Mouse (Mus musculus): Measurements from ENCODE around the gene Pdzd9. TPM values are rescaled to one million over a fixed set of nuclear protein-coding genes. Genes with fewer than 3 reads are reported as not detected.
A peak's percentile ranks its signal among the peaks of the same experiment; 100 is the strongest.

Pdzd9 gene
- polyA plus RNA-seq, 1 experiment from 2014 or later: 0.51 TPM

DNA sequence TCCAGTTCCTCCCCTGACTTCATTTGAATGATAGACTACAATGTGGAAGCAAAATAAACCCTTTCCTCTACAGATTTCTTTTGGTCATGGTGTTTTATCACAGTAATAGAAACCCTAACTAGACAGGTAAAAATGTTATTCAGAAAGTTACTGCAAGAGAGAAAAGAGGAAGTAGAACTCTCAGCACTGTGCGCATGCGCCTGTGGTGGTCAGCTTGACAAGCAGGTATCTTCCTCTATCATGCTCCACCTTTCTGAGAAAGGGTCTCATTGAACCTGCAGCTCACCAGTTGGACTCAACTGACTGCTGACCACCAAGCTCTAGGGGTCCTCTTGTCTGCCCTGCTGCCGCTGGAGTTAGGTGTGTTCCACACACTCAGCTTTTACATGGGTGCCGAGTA, 8.1 kb downstream of the Pdzd9 start:
- H3K9me3 ChIP-seq (ENCODE audit: low read length): no peaks in the 10 kb centered on the region
- 97% methylated on average over 4 of the region's 4 CpGs for WGBS
- H3K4me2 ChIP-seq (replicated peaks; ENCODE audit: low read depth, low read length): no peak overlapping the region
- H3K36me3 ChIP-seq (ENCODE audit: insufficient read depth, low read length): peaks cover 28% of the 10 kb centered on the region
- no peak for ATAC-seq (ENCODE audit: low FRiP score, low TSS enrichment)
- no peaks in the 10 kb centered on the region for H3K27me3 ChIP-seq (ENCODE audit: insufficient read depth, low read length)
- no peak overlapping the region for H3K9ac ChIP-seq (replicated peaks; ENCODE audit: low read length)
- no peaks in the 10 kb centered on the region for H3K4me1 ChIP-seq (ENCODE audit: insufficient read depth, low read length)
- H3K27ac ChIP-seq (ENCODE audit: low read length): no peak overlapping the region
- no peak overlapping the region for H3K4me3 ChIP-seq (ENCODE audit: low read length)

DNA sequence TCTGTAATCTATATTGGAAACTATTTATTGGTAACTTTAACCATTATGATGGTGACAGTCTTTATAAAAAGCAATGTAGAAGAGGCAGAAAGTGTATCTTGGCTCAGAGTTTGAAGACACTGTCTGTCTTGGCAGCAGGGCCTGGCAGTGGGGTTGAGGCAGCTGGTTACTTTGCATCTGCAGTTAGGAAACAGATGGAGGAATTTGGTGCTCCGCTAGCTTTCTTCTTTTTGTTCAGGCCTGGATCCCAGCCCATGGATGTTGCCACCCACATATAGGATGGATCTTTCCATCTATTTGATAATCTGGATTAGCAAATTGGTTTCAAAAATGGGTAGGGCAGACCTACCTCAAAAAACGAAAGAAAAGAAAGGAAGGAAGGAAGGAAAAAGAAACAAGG, 22.3 kb downstream of the Pdzd9 start:
- Histone ChIP-seq H3K4me2 (replicated peaks; ENCODE audit: low read depth, low read length) (no peak overlapping the region), H3K4me1 (ENCODE audit: insufficient read depth, low read length) (no peaks in the 10 kb centered on the region), H3K9ac (replicated peaks; ENCODE audit: low read length) (no peak overlapping the region), H3K9me3 (ENCODE audit: low read length) (no peaks in the 10 kb centered on the region), H3K27ac (ENCODE audit: low read length) (no peak overlapping the region), H3K36me3 (ENCODE audit: insufficient read depth, low read length) (peaks cover 70% of the 10 kb centered on the region), H3K4me3 (ENCODE audit: low read length) (no peak overlapping the region), H3K27me3 (ENCODE audit: insufficient read depth, low read length) (no peaks in the 10 kb centered on the region)
- 88% methylated on average over 2 of the region's 2 CpGs for WGBS
- ATAC-seq (ENCODE audit: low FRiP score, low TSS enrichment): no peak

DNA sequence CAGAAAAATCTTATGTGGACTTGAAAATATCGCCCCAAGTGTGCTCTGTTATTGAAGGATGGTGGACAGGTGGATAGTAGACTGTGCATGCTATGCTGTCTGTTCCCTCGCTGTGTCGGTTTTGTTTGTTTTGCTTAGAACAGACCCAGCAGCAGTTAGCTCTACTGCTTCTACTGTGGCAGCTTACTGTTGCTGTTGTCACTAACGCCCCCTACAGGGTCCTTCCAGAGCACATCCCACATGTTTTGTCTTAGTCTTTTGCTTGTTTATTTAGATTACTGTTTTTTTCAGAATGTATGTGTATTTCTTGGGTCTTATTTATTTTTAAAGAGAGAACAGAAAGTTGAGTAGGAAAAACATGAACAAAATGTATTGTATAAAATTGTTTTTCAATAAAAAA, 26.9 kb downstream of the Pdzd9 start:
- Histone ChIP-seq H3K4me1 (ENCODE audit: insufficient read depth, low read length) (no peaks in the 10 kb centered on the region), H3K9ac (replicated peaks; ENCODE audit: low read length) (no peak overlapping the region), H3K4me3 (ENCODE audit: low read length) (no peak overlapping the region), H3K36me3 (ENCODE audit: insufficient read depth, low read length) (peaks cover 64% of the 10 kb centered on the region), H3K27ac (ENCODE audit: low read length) (no peak overlapping the region), H3K9me3 (ENCODE audit: low read length) (no peaks in the 10 kb centered on the region), H3K27me3 (ENCODE audit: insufficient read depth, low read length) (no peaks in the 10 kb centered on the region), H3K4me2 (replicated peaks; ENCODE audit: low read depth, low read length) (no peak overlapping the region)
- 64% methylated on average over 4 of the region's 4 CpGs for WGBS
- ATAC-seq (ENCODE audit: low FRiP score, low TSS enrichment): no peak

DNA sequence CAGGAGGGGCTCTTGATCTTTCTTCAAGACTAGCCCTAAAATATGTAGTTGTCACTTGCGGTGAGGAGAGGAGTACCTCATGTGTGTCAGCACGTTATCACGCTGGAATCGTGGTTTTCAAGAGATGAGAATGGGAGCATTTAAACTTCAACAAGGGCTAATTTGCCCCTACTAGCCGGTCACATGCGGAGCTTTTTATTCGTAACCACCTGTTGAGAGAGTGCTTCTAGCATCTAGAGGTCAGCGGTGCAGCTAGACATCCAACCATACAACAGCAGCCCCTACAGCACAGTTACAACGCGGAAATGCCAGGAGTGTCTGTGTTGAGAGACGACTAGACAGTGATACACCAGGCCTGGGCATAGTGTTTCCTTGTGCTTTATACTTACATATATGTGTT, 34.3 kb downstream of the Pdzd9 start:
- Histone ChIP-seq H3K9me3 (ENCODE audit: low read length) (no peaks in the 10 kb centered on the region), H3K27ac (ENCODE audit: low read length) (peak overlapping the region; percentile 96), H3K4me1 (ENCODE audit: insufficient read depth, low read length) (peaks cover 21% of the 10 kb centered on the region), H3K9ac (replicated peaks; ENCODE audit: low read length) (peak overlapping the region; percentile 96), H3K36me3 (ENCODE audit: insufficient read depth, low read length) (peaks cover 22% of the 10 kb centered on the region), H3K4me2 (replicated peaks; ENCODE audit: low read depth, low read length) (peak overlapping the region; percentile 84), H3K27me3 (ENCODE audit: insufficient read depth, low read length) (no peaks in the 10 kb centered on the region), H3K4me3 (ENCODE audit: low read length) (peak overlapping the region; percentile 95)
- under 1% methylated on average over 11 of the region's 11 CpGs for WGBS
- ATAC-seq (ENCODE audit: low FRiP score, low TSS enrichment): no peak

DNA sequence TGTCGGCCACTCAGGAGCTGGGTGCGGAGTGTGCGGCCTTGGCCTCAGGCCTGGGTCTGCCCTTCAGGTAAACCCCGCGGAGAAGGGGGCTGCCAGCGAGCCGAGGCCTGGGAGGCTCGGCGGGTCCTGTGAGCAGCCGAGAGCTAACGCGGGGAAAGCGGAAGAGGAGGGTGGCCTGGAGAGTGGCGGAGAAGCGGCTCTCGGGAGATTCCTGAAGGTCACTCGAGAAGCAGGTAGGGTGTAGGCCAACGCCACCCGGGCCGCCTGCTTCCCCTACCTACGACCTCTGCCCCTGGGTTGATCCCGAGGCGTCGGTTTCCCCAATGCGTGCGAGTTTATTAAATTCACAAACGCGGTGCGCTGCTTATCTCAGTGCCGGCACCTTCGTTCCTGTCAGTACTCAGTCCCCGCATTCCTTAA, 34.8 kb downstream of the Pdzd9 start:
- no peaks in the 10 kb centered on the region for H3K9me3 ChIP-seq (ENCODE audit: low read length)
- peaks cover 21% of the 10 kb centered on the region for H3K4me1 ChIP-seq (ENCODE audit: insufficient read depth, low read length)
- under 1% methylated on average over 32 of the region's 32 CpGs for WGBS
- peak overlapping the region; percentile 95 for H3K4me3 ChIP-seq (ENCODE audit: low read length)
- H3K4me2 ChIP-seq (replicated peaks; ENCODE audit: low read depth, low read length): peak overlapping the region; percentile 84
- H3K9ac ChIP-seq (replicated peaks; ENCODE audit: low read length): peak overlapping the region; percentile 96
- ATAC-seq (ENCODE audit: low FRiP score, low TSS enrichment): no peak
- peak overlapping the region; percentile 96 for H3K27ac ChIP-seq (ENCODE audit: low read length)
- H3K27me3 ChIP-seq (ENCODE audit: insufficient read depth, low read length): no peaks in the 10 kb centered on the region
- H3K36me3 ChIP-seq (ENCODE audit: insufficient read depth, low read length): peaks cover 20% of the 10 kb centered on the region

- Histone ChIP-seq H3K4me2 (replicated peaks; ENCODE audit: low read depth, low read length) (peak within 1 kb of the TSS; percentile 84), H3K9ac (replicated peaks; ENCODE audit: low read length) (peak within 1 kb of the TSS; percentile 96), H3K36me3 (ENCODE audit: insufficient read depth, low read length) (peaks cover 17% of the 10 kb centered on the region), H3K27ac (ENCODE audit: low read length) (peak within 1 kb of the TSS; percentile 96), H3K9me3 (ENCODE audit: low read length) (no peaks in the 10 kb centered on the region), H3K27me3 (ENCODE audit: insufficient read depth, low read length) (no peaks in the 10 kb centered on the region), H3K4me3 (ENCODE audit: low read length) (peak within 1 kb of the TSS; percentile 95), H3K4me1 (ENCODE audit: insufficient read depth, low read length) (peaks cover 21% of the 10 kb centered on the region)
- ATAC-seq (ENCODE audit: low FRiP score, low TSS enrichment): peak; percentile 99
- WGBS: under 1% methylated on average over 45 of the region's 45 CpGs
Observed at GRCm38 (mm10) chr7:120634711-120635361, 35.3 kb downstream of the Pdzd9 start, which contains the start of gene Uqcrc2. TSS of gene Uqcrc2 (plus strand) at chr7:120635176.

GRCm38 (mm10) chr7:120634301-120634700, 35.8 kb downstream of the Pdzd9 start:
- H3K27ac ChIP-seq (ENCODE audit: low read length): peak overlapping the region; percentile 96
- H3K27me3 ChIP-seq (ENCODE audit: insufficient read depth, low read length): no peaks in the 10 kb centered on the region
- H3K4me2 ChIP-seq (replicated peaks; ENCODE audit: low read depth, low read length): peak overlapping the region; percentile 73
- H3K9me3 ChIP-seq (ENCODE audit: low read length): no peaks in the 10 kb centered on the region
- peak; percentile 49; the same call in 1 of the 2 replicates for ATAC-seq (ENCODE audit: low FRiP score, low TSS enrichment)
- peaks cover 14% of the 10 kb centered on the region for H3K36me3 ChIP-seq (ENCODE audit: insufficient read depth, low read length)
- WGBS: 5% methylated on average over 9 of the region's 9 CpGs
- H3K9ac ChIP-seq (replicated peaks; ENCODE audit: low read length): peak overlapping the region; percentile 96
- peaks cover 21% of the 10 kb centered on the region for H3K4me1 ChIP-seq (ENCODE audit: insufficient read depth, low read length)
- peak overlapping the region; percentile 95 for H3K4me3 ChIP-seq (ENCODE audit: low read length)

DNA sequence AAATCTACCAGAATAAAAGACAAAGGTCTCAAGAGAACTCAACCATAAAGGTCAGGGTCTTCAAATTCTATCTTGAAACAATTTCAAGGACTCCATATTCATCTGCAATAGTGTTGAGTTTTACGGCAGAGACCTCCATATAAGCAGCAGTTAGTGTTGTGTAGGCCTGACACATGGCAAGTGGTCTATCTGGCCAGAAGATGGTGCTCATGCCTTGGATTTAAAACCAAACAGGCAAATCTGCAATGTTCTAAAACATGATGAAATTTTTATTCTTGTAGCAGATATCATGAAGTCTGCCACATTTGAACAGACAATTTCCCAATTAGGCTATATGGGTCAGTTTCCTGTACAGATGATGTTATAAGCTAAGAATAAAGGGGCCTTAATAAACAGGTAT, 37.6 kb downstream of the Pdzd9 start:
- H3K27me3 ChIP-seq (ENCODE audit: insufficient read depth, low read length): no peaks in the 10 kb centered on the region
- H3K36me3 ChIP-seq (ENCODE audit: insufficient read depth, low read length): peaks cover 1% of the 10 kb centered on the region; the same call in 1 of the 2 replicates
- ATAC-seq (ENCODE audit: low FRiP score, low TSS enrichment): no peak
- no peak overlapping the region for H3K4me2 ChIP-seq (replicated peaks; ENCODE audit: low read depth, low read length)
- peaks cover 21% of the 10 kb centered on the region for H3K4me1 ChIP-seq (ENCODE audit: insufficient read depth, low read length)
- H3K9ac ChIP-seq (replicated peaks; ENCODE audit: low read length): no peak overlapping the region
- H3K9me3 ChIP-seq (ENCODE audit: low read length): no peaks in the 10 kb centered on the region
- no peak overlapping the region for H3K4me3 ChIP-seq (ENCODE audit: low read length)
- 52% methylated on average over 1 of the region's 1 CpGs for WGBS
- no peak overlapping the region for H3K27ac ChIP-seq (ENCODE audit: low read length)

DNA sequence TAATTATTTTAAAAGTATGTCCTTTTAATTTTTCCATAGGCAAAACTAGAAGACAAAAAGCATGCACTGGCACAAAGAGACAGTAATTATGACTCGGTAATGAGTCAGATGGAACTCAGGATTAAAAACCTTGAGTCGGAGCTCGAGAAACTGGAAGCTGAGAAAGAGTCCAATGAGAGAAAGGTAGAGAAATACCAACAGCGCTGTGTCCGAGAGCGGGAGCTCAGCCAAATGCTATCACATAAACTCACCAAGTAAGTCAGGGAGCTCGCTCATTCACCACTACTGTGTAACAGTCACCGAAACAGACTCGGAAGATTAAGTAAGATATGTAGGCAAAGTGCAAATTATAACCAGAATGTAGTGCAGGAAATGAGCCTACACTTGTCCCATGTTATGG, 49.3 kb downstream of the Pdzd9 start:
- Histone ChIP-seq H3K4me1 (ENCODE audit: insufficient read depth, low read length) (no peaks in the 10 kb centered on the region), H3K9me3 (ENCODE audit: low read length) (no peaks in the 10 kb centered on the region), H3K27me3 (ENCODE audit: insufficient read depth, low read length) (no peaks in the 10 kb centered on the region), H3K27ac (ENCODE audit: low read length) (no peak overlapping the region), H3K4me3 (ENCODE audit: low read length) (no peak overlapping the region), H3K9ac (replicated peaks; ENCODE audit: low read length) (no peak overlapping the region), H3K4me2 (replicated peaks; ENCODE audit: low read depth, low read length) (no peak overlapping the region), H3K36me3 (ENCODE audit: insufficient read depth, low read length) (no peaks in the 10 kb centered on the region)
- WGBS: 91% methylated on average over 9 of the region's 9 CpGs
- no peak for ATAC-seq (ENCODE audit: low FRiP score, low TSS enrichment)

- H3K4me2 ChIP-seq (replicated peaks; ENCODE audit: low read depth, low read length): no peak overlapping the region
- ATAC-seq (ENCODE audit: low FRiP score, low TSS enrichment): no peak
- H3K27ac ChIP-seq (ENCODE audit: low read length): no peak overlapping the region
- no peaks in the 10 kb centered on the region for H3K4me1 ChIP-seq (ENCODE audit: insufficient read depth, low read length)
- H3K36me3 ChIP-seq (ENCODE audit: insufficient read depth, low read length): no peaks in the 10 kb centered on the region
- H3K9me3 ChIP-seq (ENCODE audit: low read length): no peaks in the 10 kb centered on the region
- H3K4me3 ChIP-seq (ENCODE audit: low read length): no peak overlapping the region
- no peak overlapping the region for H3K9ac ChIP-seq (replicated peaks; ENCODE audit: low read length)
- H3K27me3 ChIP-seq (ENCODE audit: insufficient read depth, low read length): no peaks in the 10 kb centered on the region
- WGBS: 73% methylated on average over 8 of the region's 8 CpGs
Observed at GRCm38 (mm10) chr7:120620075-120620771, 49.9 kb downstream of the Pdzd9 start.
